Mouse (Mus musculus): ENCODE data around the gene Arhgap29. TPM values are rescaled to one million over a fixed set of nuclear protein-coding genes. Genes with fewer than 3 reads are reported as not detected.

Arhgap29 gene
- polyA plus RNA-seq, 1 experiment from 2014 or later = 42.8 TPM

DNA sequence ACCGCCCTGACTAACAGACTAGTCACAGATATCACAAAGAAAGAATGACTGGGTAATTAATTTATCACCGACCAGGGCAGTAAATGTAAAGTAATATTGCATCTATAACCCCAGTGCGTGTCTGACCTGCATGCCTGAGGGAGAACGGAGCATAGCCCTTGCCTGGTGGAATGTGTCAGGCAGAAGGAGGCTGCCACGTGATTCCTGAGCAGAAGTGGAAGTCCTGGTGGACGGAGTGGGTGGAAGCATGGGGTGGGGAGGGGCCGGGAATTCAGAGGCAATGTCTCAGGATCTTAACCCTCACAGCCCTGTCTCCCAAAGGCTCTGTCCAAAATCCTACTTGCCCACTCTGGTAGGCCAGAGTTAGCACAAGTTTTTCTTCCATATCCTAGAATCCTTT, 95.1 kb downstream of the Arhgap29 start:
- H3K4me2 ChIP-seq = no peak overlapping the region; the same call in 1 of the 2 replicates
- no peak overlapping the region for H3K9ac ChIP-seq
- H3K4me3 ChIP-seq (replicated peaks) = no peak overlapping the region
- peaks cover 46% of the 10 kb centered on the region for H3K4me1 ChIP-seq
- no peaks in the 10 kb centered on the region for H3K9me3 ChIP-seq
- H3K36me3 ChIP-seq = no peaks in the 10 kb centered on the region
- 35% methylated on average over 7 of the region's 7 CpGs for WGBS
- peak overlapping the region; percentile 9; the same call in 1 of the 2 replicates for H3K27ac ChIP-seq
- no peaks in the 10 kb centered on the region for H3K27me3 ChIP-seq (replicated peaks)
- peak; percentile 37; the same call in 1 of the 2 replicates for ATAC-seq (ENCODE audit: insufficient read depth, low FRiP score, low read depth)

DNA sequence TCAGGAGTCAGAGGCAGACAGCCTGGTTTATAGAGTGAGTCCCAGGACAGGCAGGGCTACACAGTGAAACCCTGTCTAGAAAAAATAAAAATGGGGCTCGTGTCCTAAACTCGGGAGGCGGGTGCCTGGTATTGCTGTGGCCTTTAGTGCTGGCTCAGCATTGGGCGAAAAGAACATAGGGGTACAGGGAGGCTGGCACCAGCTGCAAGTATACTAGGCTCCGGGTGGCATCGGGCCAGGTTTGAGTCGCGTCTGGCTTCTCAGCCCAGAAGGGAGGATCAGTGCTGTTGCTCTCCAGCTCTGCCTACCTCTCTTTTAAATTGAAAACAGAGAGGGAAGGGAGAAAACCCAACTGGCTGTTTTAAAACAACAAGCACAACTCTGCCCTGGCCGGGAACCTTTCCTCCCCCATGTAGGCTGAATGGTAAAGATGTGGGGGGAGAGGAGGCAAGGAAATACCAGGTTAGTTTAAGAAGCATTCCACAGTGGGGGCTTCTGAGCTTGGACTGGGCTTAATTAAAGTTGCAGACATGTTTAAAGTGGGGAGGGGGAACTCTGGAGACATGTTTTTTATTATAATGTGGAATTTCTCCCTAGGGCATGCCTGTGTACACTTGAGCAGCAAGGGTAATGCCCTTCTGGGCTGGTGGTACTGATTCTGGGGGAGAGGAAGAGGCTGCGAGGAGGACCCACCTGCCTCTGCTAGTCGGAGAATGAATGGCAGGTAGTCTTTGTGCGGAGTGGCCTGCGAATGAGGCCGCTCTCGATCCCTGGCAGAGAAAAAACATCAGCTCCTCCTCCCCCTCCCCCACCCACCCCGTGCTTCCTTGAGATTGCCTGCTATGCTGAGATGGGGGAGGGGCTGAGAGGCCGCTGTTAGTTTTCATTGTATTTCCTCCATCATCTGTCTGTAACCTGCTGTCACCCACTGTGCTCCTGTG, 95.8 kb downstream of the Arhgap29 start:
- ATAC-seq (ENCODE audit: insufficient read depth, low FRiP score, low read depth) = peak; percentile 59
- 23% methylated on average over 17 of the region's 17 CpGs for WGBS

DNA sequence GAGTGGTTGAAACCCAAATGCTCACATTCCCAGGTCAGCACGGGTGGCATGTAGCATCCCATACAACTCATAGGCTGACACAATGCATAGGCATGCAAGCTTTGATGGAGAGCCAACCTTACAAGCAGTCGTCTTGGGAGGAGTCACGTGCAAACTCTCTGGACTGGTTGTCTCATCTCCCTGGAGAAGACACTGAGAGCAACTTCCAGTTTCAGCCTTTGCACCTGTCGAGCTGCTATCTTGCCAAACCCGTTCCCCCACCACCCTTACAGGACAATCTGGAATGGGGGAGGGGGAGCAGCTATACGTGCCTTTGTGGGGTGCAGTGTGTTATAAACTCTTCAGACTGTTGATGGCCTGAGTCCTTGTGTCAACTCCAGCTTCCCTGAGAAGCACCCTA, 96.8 kb downstream of the Arhgap29 start:
- WGBS = 44% methylated on average over 6 of the region's 6 CpGs
- H3K36me3 ChIP-seq = no peaks in the 10 kb centered on the region
- no peak overlapping the region for H3K4me2 ChIP-seq
- H3K27me3 ChIP-seq (replicated peaks) = no peaks in the 10 kb centered on the region
- peaks cover 34% of the 10 kb centered on the region for H3K4me1 ChIP-seq
- no peak for ATAC-seq (ENCODE audit: insufficient read depth, low FRiP score, low read depth)
- peak overlapping the region; percentile 35; the same call in 1 of the 2 replicates for H3K27ac ChIP-seq
- no peak overlapping the region for H3K4me3 ChIP-seq (replicated peaks)
- no peak overlapping the region for H3K9ac ChIP-seq
- no peaks in the 10 kb centered on the region for H3K9me3 ChIP-seq

More for the DNA sequence above, 95.8 kb downstream of the Arhgap29 start:
- Histone ChIP-seq H3K27ac (peak overlapping the region; percentile 9), H3K9ac (no peak overlapping the region), H3K4me3 (replicated peaks) (no peak overlapping the region), H3K36me3 (no peaks in the 10 kb centered on the region), H3K9me3 (no peaks in the 10 kb centered on the region), H3K4me1 (peaks cover 41% of the 10 kb centered on the region), H3K4me2 (peak overlapping the region; percentile 20; the same call in 1 of the 2 replicates), H3K27me3 (replicated peaks) (no peaks in the 10 kb centered on the region)

DNA sequence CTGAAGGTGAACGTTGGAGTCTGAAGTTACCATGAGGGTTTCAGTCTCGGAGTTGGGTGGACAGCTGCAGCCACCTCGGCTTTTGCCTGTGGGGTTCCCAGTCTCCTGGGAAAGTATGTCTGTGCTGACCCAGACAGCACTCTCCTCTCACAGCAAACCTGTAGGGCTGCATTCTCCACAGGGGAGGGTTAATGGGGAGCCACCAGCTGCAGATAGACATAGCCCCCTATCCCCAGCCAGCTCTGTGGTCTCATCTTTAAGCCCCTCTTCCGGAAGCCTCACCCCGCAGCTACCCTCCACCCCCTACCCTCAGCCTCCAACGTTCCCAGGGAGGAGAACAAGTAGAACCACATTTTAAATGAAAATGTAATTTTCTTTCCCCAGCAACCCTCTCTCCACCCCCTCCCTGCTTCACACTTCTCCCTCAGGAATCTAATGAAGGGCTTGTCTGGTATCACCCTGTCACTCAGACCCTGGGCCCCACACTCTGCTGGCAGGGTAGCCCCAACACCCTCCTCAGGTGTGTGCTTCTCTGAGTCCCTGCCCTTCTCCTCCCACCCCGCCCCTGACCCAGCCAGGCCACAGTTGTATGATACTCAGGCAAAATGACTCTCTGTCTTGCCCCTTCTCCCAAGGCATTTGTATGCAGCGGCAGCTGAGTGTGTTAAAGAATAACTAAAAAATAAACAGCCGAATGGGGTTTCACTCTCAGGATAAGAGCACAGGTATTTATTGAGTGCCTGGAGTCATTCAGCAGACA, 106.3 kb downstream of the Arhgap29 start:
- WGBS = 43% methylated on average over 9 of the region's 9 CpGs
- Histone ChIP-seq H3K36me3 (no peaks in the 10 kb centered on the region), H3K9me3 (no peaks in the 10 kb centered on the region), H3K27ac (peak overlapping the region; percentile 83), H3K4me1 (no peaks in the 10 kb centered on the region), H3K27me3 (replicated peaks) (no peaks in the 10 kb centered on the region), H3K4me3 (replicated peaks) (no peak overlapping the region), H3K9ac (no peak overlapping the region), H3K4me2 (no peak overlapping the region)
- peak; percentile 93 for ATAC-seq (ENCODE audit: insufficient read depth, low FRiP score, low read depth)

DNA sequence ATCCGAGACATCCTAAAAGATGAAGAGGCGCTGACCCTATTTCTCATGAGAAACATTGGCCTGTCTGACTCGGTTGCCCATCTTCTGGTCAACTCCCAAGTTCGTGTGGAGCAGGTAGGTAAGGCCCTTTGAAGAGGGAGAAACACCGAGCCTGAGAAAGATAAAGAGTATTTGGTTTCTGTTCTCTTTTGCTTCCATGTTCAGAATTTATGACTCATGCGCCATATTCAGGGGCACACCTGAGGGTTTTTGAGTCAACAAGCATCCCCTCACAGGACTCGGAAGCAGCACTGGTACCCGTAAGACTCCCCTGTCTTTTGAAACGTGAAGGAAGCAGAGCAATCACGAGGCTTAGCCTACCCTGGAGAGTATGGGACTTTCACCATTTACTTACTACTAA, 110.2 kb downstream of the Arhgap29 start:
- H3K9ac ChIP-seq = no peak overlapping the region
- no peak for ATAC-seq (ENCODE audit: insufficient read depth, low FRiP score, low read depth)
- H3K27me3 ChIP-seq (replicated peaks) = no peaks in the 10 kb centered on the region
- H3K4me3 ChIP-seq (replicated peaks) = no peak overlapping the region
- H3K36me3 ChIP-seq = no peaks in the 10 kb centered on the region
- WGBS = 77% methylated on average over 10 of the region's 10 CpGs
- no peak overlapping the region for H3K27ac ChIP-seq
- no peak overlapping the region for H3K4me2 ChIP-seq
- H3K4me1 ChIP-seq = no peaks in the 10 kb centered on the region
- no peaks in the 10 kb centered on the region for H3K9me3 ChIP-seq

DNA sequence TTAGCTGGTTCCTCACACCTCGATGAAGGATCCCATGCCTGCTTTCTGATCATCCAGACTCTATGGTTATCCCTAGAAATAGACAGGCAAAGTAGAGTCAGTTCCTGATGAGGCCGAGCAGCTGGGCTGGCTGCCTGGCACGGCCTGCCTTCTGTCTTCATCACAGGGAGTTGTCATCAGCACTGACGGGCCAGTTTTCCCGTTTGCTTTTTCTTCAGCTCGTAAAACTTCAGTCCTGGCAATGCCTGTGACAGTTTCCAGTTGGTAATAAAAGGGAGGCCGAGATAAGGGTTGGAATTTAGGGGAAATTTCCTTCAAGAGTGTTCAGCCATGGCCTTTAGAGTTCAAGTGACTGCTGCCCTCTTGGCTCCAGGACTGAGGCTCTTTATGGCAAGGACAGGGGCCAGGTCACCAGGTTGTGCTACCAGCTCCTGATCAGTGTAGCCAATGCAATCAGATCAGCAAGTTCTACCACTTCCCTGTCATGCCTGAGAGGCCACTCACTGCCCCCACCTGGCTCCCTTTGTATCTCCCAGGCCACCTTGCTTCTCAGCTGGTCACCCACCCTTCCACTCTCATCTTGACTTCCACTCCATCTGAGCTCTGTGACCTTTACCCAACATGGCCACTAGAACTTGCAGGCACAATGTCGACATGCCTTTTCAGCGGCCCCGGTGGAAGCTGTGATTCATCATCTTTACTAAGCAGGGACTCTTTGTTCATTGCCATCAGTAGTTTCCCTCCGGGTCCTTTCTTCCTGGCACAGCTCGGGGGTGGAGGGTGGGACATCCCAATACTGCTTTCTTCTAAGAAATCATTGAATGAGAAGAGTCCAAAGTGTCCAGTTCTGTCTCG, 112.4 kb downstream of the Arhgap29 start:
- Histone ChIP-seq H3K9ac (no peak overlapping the region), H3K36me3 (no peaks in the 10 kb centered on the region), H3K27me3 (replicated peaks) (no peaks in the 10 kb centered on the region), H3K4me2 (no peak overlapping the region), H3K4me1 (no peaks in the 10 kb centered on the region), H3K27ac (no peak overlapping the region), H3K9me3 (no peaks in the 10 kb centered on the region), H3K4me3 (replicated peaks) (no peak overlapping the region)
- 56% methylated on average over 13 of the region's 13 CpGs for WGBS
- no peak for ATAC-seq (ENCODE audit: insufficient read depth, low FRiP score, low read depth)

Other genes starting within 250 kb of the Arhgap29 start
- gene F3, start 229.0 kb upstream of the Arhgap29 start, polyA plus RNA-seq (2015; fragmentation: Nextera tagmentation; extraction: Ambion mirVana) = 30.9 and 31.5 TPM in 2 replicates
- 73.9 and 77.5 TPM in 2 replicates for gene Abcd3, start 137.2 kb upstream of the Arhgap29 start, polyA plus RNA-seq (2015; fragmentation: Nextera tagmentation; extraction: Ambion mirVana)
- gene Abca4, start 91.9 kb downstream of the Arhgap29 start, polyA plus RNA-seq (2015; fragmentation: Nextera tagmentation; extraction: Ambion mirVana) = 0.43 and 0.80 TPM in 2 replicates

Data from stomach, embryonic 15.5 days (tissue).